Mouse (Mus musculus): ENCODE measurements at regions not wholly inside any gene's neighbourhood (a gene's known extent, or its start where the extent isn't known, plus 50 kb on each side); places are given as distances from the start of the nearest gene placed in this dataset.

GRCm38 (mm10) chr1:177545031-177545735, 103.0 kb downstream of the Zbtb18 start:
- TF ChIP-seq CTCF (conservative IDR thresholded peaks at IDR 0.05; ENCODE audit: insufficient read depth, insufficient read length, low read depth, low read length): no peak
- no peak for TF ChIP-seq POLR2A (IDR thresholded peaks at IDR 0.05; ENCODE audit: low read depth, low read length)
